Mouse (Mus musculus): ENCODE measurements around the gene Slc35g3. TPM values are rescaled to one million over a fixed set of nuclear protein-coding genes. Genes with fewer than 3 reads are reported as not detected.
A peak's percentile ranks its signal among the peaks of the same experiment; 100 is the strongest.

The Slc35g3 gene
- total and polyA plus RNA-seq, 2 experiments, result not detected

DNA sequence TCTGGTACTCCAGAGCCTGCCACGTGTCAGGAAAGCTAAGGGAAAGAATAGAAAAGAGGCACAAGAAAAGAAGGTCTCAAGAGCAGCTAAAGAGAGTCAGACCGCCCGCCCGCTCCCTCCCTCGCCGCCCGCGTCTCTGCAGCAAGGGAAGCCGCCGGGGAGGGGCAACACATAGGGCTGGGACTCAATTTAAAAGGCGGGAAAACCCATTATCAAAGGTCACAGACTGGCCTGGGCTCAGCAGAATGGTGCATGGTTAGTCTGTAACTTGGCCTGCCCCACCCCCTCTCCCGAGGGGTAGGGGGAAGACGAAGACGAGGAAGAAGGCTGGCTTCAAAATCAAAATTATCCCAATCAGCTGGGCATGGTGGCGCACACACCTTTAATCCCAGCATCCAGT is 43.1 kb downstream of the Slc35g3 start:
- no peak for DNase-seq (ENCODE audit: extremely low read depth, low read depth, low spot score)
- no peak for TF ChIP-seq CTCF (IDR thresholded peaks at IDR 0.05; ENCODE audit: low read depth, low read length)
- TF ChIP-seq POLR2A (IDR thresholded peaks at IDR 0.05; ENCODE audit: extremely low read depth, insufficient read depth, low read length), result no peak
- WGBS, result 37% methylated on average over 15 of the region's 15 CpGs
- Histone ChIP-seq H3K79me2 (ENCODE audit: control insufficient read depth, insufficient read depth, low read length) (no peaks in the 10 kb centered on the region), H3K4me3 (ENCODE audit: insufficient read depth, low read depth, low read length) (no peak overlapping the region), H3K4me1 (ENCODE audit: control insufficient read depth, insufficient read depth, low read length) (peaks cover 4% of the 10 kb centered on the region; the same call in 1 of the 2 replicates), H3K27me3 (ENCODE audit: control insufficient read depth, insufficient read depth, low read length) (no peaks in the 10 kb centered on the region), H3K9ac (ENCODE audit: low read depth, low read length) (no peak overlapping the region), H3K27ac (replicated peaks; ENCODE audit: insufficient read depth, low read depth, low read length) (no peak overlapping the region), H3K36me3 (ENCODE audit: control insufficient read depth, insufficient read depth, low read length) (no peaks in the 10 kb centered on the region)

DNA sequence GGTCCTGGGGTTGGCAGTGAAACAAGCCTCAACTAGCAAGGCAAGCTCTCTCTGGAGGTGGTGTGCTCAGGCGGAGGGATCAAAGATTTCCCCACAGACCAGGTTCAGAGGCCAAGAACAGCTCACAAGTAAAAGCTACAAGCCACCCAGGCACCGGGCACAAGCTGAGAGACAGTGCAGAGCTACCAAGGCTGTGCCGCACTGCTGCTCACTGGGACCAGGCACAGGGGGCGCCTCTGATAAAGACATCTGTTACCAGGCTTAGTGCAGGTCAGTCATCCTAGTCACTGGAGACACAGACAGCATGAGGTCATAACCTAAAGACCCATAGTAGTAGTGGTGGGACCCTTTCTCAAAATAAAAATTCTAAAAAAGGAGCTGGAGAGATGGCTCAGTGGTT is 44.8 kb downstream of the Slc35g3 start:
- H3K27me3 ChIP-seq (ENCODE audit: control insufficient read depth, insufficient read depth, low read length), result no peaks in the 10 kb centered on the region
- peaks cover 4% of the 10 kb centered on the region; the same call in 1 of the 2 replicates for H3K4me1 ChIP-seq (ENCODE audit: control insufficient read depth, insufficient read depth, low read length)
- no peak overlapping the region for H3K27ac ChIP-seq (replicated peaks; ENCODE audit: insufficient read depth, low read depth, low read length)
- H3K36me3 ChIP-seq (ENCODE audit: control insufficient read depth, insufficient read depth, low read length), result no peaks in the 10 kb centered on the region
- no peak overlapping the region for H3K9ac ChIP-seq (ENCODE audit: low read depth, low read length)
- no peaks in the 10 kb centered on the region for H3K79me2 ChIP-seq (ENCODE audit: control insufficient read depth, insufficient read depth, low read length)
- DNase-seq (ENCODE audit: extremely low read depth, low read depth, low spot score), result no peak
- 55% methylated on average over 4 of the region's 4 CpGs for WGBS
- H3K4me3 ChIP-seq (ENCODE audit: insufficient read depth, low read depth, low read length), result no peak overlapping the region
- TF ChIP-seq POLR2A (IDR thresholded peaks at IDR 0.05; ENCODE audit: extremely low read depth, insufficient read depth, low read length) (no peak), CTCF (IDR thresholded peaks at IDR 0.05; ENCODE audit: low read depth, low read length) (no peak)

DNA sequence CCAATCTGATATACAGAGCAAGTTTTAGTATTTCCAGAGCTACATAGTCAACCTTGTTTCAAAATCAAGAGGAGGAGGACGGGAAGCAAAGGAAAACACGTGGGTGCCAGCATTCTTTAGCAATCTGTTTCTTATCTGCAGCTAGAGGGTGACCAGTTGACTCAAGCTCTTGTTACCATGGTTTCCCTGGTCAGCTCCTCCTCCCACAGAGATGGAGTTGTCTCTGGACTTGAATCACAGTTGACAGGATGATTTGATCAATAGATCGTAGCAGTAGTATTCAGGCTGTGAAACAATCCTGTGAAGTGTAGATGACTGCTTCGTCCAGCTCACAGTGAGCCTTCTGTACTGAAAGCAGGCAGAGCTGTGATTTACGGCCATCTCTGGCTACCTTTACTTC is 45.8 kb downstream of the Slc35g3 start:
- DNase-seq (ENCODE audit: extremely low read depth, low read depth, low spot score), result peak; percentile 98
- H3K4me1 ChIP-seq (ENCODE audit: control insufficient read depth, insufficient read depth, low read length), result peaks cover 4% of the 10 kb centered on the region; the same call in 1 of the 2 replicates
- no peak overlapping the region for H3K4me3 ChIP-seq (ENCODE audit: insufficient read depth, low read depth, low read length)
- no peak overlapping the region for H3K9ac ChIP-seq (ENCODE audit: low read depth, low read length)
- H3K27ac ChIP-seq (replicated peaks; ENCODE audit: insufficient read depth, low read depth, low read length), result no peak overlapping the region; the same call in 1 of the 2 replicates
- no peaks in the 10 kb centered on the region for H3K36me3 ChIP-seq (ENCODE audit: control insufficient read depth, insufficient read depth, low read length)
- TF ChIP-seq CTCF (IDR thresholded peaks at IDR 0.05; ENCODE audit: low read depth, low read length) (no peak), POLR2A (IDR thresholded peaks at IDR 0.05; ENCODE audit: extremely low read depth, insufficient read depth, low read length) (no peak)
- 6% methylated on average over 5 of the region's 5 CpGs for WGBS
- no peaks in the 10 kb centered on the region for H3K27me3 ChIP-seq (ENCODE audit: control insufficient read depth, insufficient read depth, low read length)
- H3K79me2 ChIP-seq (ENCODE audit: control insufficient read depth, insufficient read depth, low read length), result no peaks in the 10 kb centered on the region

DNA sequence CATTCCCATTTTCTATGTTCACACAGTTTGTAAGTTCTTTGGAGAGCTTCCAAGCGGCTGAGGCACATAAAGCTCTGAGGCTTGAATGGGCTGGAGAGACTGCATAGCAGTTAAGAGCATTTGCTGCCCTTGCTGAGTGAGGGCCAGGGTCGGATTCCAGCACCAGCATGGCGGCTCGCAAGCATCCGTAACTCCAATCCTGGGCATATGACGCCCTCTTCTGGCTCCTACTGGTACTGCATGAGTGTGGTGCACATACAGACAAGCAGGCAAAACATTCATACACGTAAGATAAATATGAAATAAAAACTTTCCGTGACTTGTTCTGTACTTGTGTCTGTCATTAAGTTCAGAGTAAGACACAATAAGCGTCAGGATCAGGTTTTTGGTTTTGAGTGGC is 46.3 kb downstream of the Slc35g3 start:
- H3K27me3 ChIP-seq (ENCODE audit: control insufficient read depth, insufficient read depth, low read length), result no peaks in the 10 kb centered on the region
- 52% methylated on average over 9 of the region's 9 CpGs for whole genome bisulfite sequencing
- peaks cover 4% of the 10 kb centered on the region; the same call in 1 of the 2 replicates for H3K4me1 ChIP-seq (ENCODE audit: control insufficient read depth, insufficient read depth, low read length)
- H3K79me2 ChIP-seq (ENCODE audit: control insufficient read depth, insufficient read depth, low read length), result no peaks in the 10 kb centered on the region
- H3K9ac ChIP-seq (ENCODE audit: low read depth, low read length), result no peak overlapping the region
- DNase-seq (ENCODE audit: extremely low read depth, low read depth, low spot score), result no peak
- peak overlapping the region; percentile 0; the same call in 1 of the 2 replicates for H3K27ac ChIP-seq (replicated peaks; ENCODE audit: insufficient read depth, low read depth, low read length)
- H3K36me3 ChIP-seq (ENCODE audit: control insufficient read depth, insufficient read depth, low read length), result no peaks in the 10 kb centered on the region
- TF ChIP-seq POLR2A (IDR thresholded peaks at IDR 0.05; ENCODE audit: extremely low read depth, insufficient read depth, low read length) (no peak), CTCF (IDR thresholded peaks at IDR 0.05; ENCODE audit: low read depth, low read length) (peak; percentile 82)
- H3K4me3 ChIP-seq (ENCODE audit: insufficient read depth, low read depth, low read length), result no peak overlapping the region

DNA sequence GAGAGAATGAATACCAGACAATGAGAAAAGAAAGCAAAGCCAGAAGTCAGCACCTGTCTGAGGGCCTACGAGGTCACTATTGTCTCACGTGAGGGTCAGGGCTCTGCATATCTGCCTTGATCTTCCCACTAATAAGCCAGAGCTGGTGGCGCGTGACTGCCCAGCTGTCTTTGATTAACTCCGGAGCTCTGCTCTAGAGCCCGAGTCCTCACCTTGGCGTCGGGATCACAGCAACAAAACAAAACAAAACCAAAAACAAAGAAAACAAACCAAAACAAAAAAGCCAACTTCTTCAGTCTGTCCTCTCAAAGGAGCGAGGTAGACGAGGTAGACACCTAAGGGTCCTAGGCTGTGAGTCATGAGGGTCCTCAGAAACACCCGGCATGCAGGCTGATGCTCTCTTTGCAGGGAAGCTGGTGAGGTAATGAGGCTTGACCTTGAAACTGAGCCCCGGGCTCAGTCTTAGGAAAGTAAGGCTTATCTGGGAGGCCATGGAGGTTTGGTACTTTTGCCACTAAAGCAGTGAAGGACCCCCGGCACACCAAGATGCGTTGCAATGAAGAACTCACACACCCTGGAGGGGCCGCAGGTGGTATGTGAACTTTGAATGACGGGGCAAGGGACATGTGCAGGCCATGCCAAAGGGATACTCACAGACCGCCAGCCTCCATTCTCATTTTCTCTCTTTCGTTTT is 47.0 kb downstream of the Slc35g3 start:
- Histone ChIP-seq H3K36me3 (ENCODE audit: control insufficient read depth, insufficient read depth, low read length) (no peaks in the 10 kb centered on the region), H3K4me3 (ENCODE audit: insufficient read depth, low read depth, low read length) (no peak overlapping the region), H3K4me1 (ENCODE audit: control insufficient read depth, insufficient read depth, low read length) (peaks cover 4% of the 10 kb centered on the region; the same call in 1 of the 2 replicates), H3K27ac (replicated peaks; ENCODE audit: insufficient read depth, low read depth, low read length) (no peak overlapping the region), H3K27me3 (ENCODE audit: control insufficient read depth, insufficient read depth, low read length) (no peaks in the 10 kb centered on the region), H3K79me2 (ENCODE audit: control insufficient read depth, insufficient read depth, low read length) (no peaks in the 10 kb centered on the region), H3K9ac (ENCODE audit: low read depth, low read length) (no peak overlapping the region)
- 90% methylated on average over 18 of the region's 18 CpGs for WGBS
- TF ChIP-seq POLR2A (IDR thresholded peaks at IDR 0.05; ENCODE audit: extremely low read depth, insufficient read depth, low read length), result no peak
- DNase-seq (ENCODE audit: extremely low read depth, low read depth, low spot score), result no peak

DNA sequence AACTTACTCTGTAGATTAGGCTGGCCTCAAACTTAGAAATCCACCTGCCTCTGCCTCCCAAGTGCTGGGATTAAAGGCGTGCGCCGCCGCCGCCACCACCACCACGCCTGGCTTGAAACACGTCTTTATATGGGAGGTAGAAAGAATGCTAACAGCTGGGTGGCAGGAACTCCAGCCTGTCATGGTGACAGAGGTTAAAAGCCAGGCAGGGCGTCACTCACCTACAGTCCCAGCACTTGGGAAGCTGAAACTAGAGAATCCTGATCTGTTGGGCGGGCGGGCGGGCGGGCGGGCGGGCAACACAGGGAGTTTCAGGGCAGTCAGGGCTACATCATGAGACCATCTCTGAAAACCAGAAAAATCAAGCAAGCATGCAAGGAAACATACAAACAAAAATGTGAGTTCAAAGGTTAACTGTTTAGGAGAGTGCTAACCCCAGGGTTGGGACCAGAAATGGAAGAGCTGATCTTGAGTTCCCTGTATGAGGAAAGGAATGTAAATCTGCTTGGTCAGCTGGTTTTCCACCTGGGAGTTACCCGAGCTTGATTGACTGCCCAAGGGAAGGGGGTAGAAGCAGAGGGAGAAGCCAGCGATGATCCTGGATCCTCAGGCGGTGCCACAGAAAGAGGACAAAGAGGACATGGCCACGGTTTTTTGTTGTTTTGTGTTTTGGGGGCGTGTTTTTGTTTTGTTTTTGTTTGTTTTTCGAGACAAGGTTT is 48.7 kb downstream of the Slc35g3 start:
- Histone ChIP-seq H3K4me3 (ENCODE audit: insufficient read depth, low read depth, low read length) (no peak overlapping the region), H3K9ac (ENCODE audit: low read depth, low read length) (no peak overlapping the region), H3K79me2 (ENCODE audit: control insufficient read depth, insufficient read depth, low read length) (no peaks in the 10 kb centered on the region), H3K4me1 (ENCODE audit: control insufficient read depth, insufficient read depth, low read length) (peaks cover 4% of the 10 kb centered on the region; the same call in 1 of the 2 replicates), H3K27ac (replicated peaks; ENCODE audit: insufficient read depth, low read depth, low read length) (no peak overlapping the region), H3K36me3 (ENCODE audit: control insufficient read depth, insufficient read depth, low read length) (no peaks in the 10 kb centered on the region), H3K27me3 (ENCODE audit: control insufficient read depth, insufficient read depth, low read length) (no peaks in the 10 kb centered on the region)
- 90% methylated on average over 20 of the region's 20 CpGs for WGBS
- no peak for DNase-seq (ENCODE audit: extremely low read depth, low read depth, low spot score)
- TF ChIP-seq POLR2A (IDR thresholded peaks at IDR 0.05; ENCODE audit: extremely low read depth, insufficient read depth, low read length) (no peak), CTCF (IDR thresholded peaks at IDR 0.05; ENCODE audit: low read depth, low read length) (no peak)
